27 mouse cellular contexts compared by ENCODE assay signal in the genomic region with DNA sequence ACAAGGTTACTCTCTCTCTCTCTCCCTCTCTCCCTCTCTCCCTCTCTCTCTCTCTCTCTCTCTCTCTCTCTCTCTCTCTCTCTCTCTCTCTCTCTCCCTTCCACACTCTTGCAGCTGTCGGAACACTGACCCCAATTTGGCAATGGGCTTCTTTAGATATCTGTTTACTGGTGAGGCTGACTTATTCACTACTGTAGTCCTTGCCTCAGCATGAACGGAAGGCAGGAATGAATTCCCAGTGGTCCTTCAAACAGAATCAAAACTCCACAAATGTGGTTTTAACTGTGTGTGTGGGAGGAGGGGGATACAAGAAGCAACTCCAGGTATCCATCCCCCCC.
DNase-seq lines count a peak whose midpoint lies in the region; ATAC-seq and TF ChIP-seq lines count a peak whose summit lies in the region.
"Had no signal": no experiment of that assay in that cellular context is flagged by ENCODE, and none has a peak within 500 bp of the region (broad histone marks: within the 10 kb centered on the region; RNA-seq: fewer than 3 reads in every experiment).

No protein-coding gene starts in this region.

- no peak overlapping the region for H3K4me2 ChIP-seq in heart, embryonic 13.5 days
- no peak overlapping the region for H3K4me2 ChIP-seq in heart, embryonic 11.5 days
- H3K4me2 ChIP-seq in midbrain, postnatal 0 days (ENCODE audit: low read depth, low read length, poor library complexity, severe bottlenecking) = no peak overlapping the region
- H3K4me2 ChIP-seq in forebrain, embryonic 14.5 days (ENCODE audit: low read length) = no peak overlapping the region
- H3K4me2 ChIP-seq: embryonic facial prominence, embryonic 12.5 days; heart, embryonic 12.5 days; liver, embryonic 12.5 days; midbrain, embryonic 13.5 days; neural tube, embryonic 15.5 days had no signal

- H3K9me3 ChIP-seq in heart, embryonic 13.5 days = no peaks in the 10 kb centered on the region
- H3K9me3 ChIP-seq in heart, embryonic 11.5 days (replicated peaks; ENCODE audit: control insufficient read depth, low read length) = no peaks in the 10 kb centered on the region
- H3K9me3 ChIP-seq in midbrain, embryonic 10.5 days (replicated peaks) = no peaks in the 10 kb centered on the region
- H3K9me3 ChIP-seq in midbrain, postnatal 0 days (ENCODE audit: low read length) = no peaks in the 10 kb centered on the region
- H3K9me3 ChIP-seq in forebrain, embryonic 14.5 days (replicated peaks; ENCODE audit: control insufficient read depth, low read length) = no peaks in the 10 kb centered on the region
- H3K9me3 ChIP-seq: embryonic facial prominence, embryonic 12.5 days; forebrain, embryonic 10.5 days; heart, embryonic 12.5 days; liver, embryonic 12.5 days; megakaryocyte, embryonic 14.5 days; midbrain, embryonic 13.5 days; neural tube, embryonic 15.5 days had no signal

- no peaks in the 10 kb centered on the region for H3K36me3 ChIP-seq in heart, embryonic 13.5 days
- H3K36me3 ChIP-seq in heart, embryonic 11.5 days (ENCODE audit: control insufficient read depth, insufficient read depth, low read length) = no peaks in the 10 kb centered on the region
- no peaks in the 10 kb centered on the region for H3K36me3 ChIP-seq in midbrain, embryonic 10.5 days
- no peaks in the 10 kb centered on the region for H3K36me3 ChIP-seq in midbrain, postnatal 0 days (ENCODE audit: insufficient read depth, low read length)
- H3K36me3 ChIP-seq in forebrain, embryonic 14.5 days (ENCODE audit: control insufficient read depth, insufficient read depth, low read length) = no peaks in the 10 kb centered on the region
- H3K36me3 ChIP-seq: embryonic facial prominence, embryonic 12.5 days; forebrain, embryonic 10.5 days; heart, embryonic 12.5 days; liver, embryonic 12.5 days; midbrain, embryonic 13.5 days; neural tube, embryonic 15.5 days had no signal

- H3K4me3 ChIP-seq in heart, embryonic 13.5 days = no peak overlapping the region
- H3K4me3 ChIP-seq in heart, embryonic 11.5 days (ENCODE audit: low read depth, low read length) = no peak overlapping the region
- no peak overlapping the region for H3K4me3 ChIP-seq in midbrain, embryonic 10.5 days
- no peak overlapping the region for H3K4me3 ChIP-seq in midbrain, postnatal 0 days (ENCODE audit: low read depth, low read length)
- no peak overlapping the region for H3K4me3 ChIP-seq in brown adipose tissue, adult 24 weeks (ENCODE audit: insufficient read depth, low read depth, low read length)
- no peak overlapping the region for H3K4me3 ChIP-seq in forebrain, embryonic 14.5 days (ENCODE audit: low read depth, low read length)
- no peak overlapping the region for H3K4me3 ChIP-seq in left cerebral cortex, adult 2 months
- H3K4me3 ChIP-seq: embryonic facial prominence, embryonic 12.5 days; forebrain, embryonic 10.5 days; heart, embryonic 12.5 days; liver, embryonic 12.5 days; midbrain, embryonic 13.5 days; neural tube, embryonic 15.5 days had no signal

- DNase-seq in midbrain, embryonic 10.5 days (ENCODE audit: low spot score) = no peak
- DNase-seq in midbrain, postnatal 0 days (ENCODE audit: low spot score) = no peak
- no peak for DNase-seq in forebrain, embryonic 14.5 days (ENCODE audit: low spot score)
- DNase-seq in left cerebral cortex, adult 2 months (ENCODE audit: extremely low spot score in 1 of 2, low spot score in 2 of 2) = no peak
- DNase-seq: cerebellum, adult 11 months; cerebellum, adult 9-10 months; cerebellum, postnatal 36 days; gastrocnemius, postnatal 10 days; heart, postnatal 14 days; kidney, adult 18-20 months; kidney, postnatal 4 days; left cerebral cortex, postnatal 4 days; liver, postnatal 0 days; lung, postnatal 4 days; right cerebral cortex, postnatal 25 days; spleen, adult 18-20 months had no signal

- H3K9ac ChIP-seq in heart, embryonic 13.5 days = 0 out of 2 replicates have a peak overlapping the region, but pooled peaks have one; percentile 28
- H3K9ac ChIP-seq in heart, embryonic 11.5 days (ENCODE audit: low read depth, low read length) = no peak overlapping the region
- no peak overlapping the region for H3K9ac ChIP-seq in midbrain, postnatal 0 days (replicated peaks; ENCODE audit: low read length, poor library complexity, severe bottlenecking)
- no peak overlapping the region for H3K9ac ChIP-seq in forebrain, embryonic 14.5 days (ENCODE audit: low read length)
- H3K9ac ChIP-seq: embryonic facial prominence, embryonic 12.5 days; heart, embryonic 12.5 days; liver, embryonic 12.5 days; liver, postnatal 0 days; midbrain, embryonic 13.5 days; neural tube, embryonic 15.5 days had no signal

- peaks cover 90% of the 10 kb centered on the region for H3K4me1 ChIP-seq in heart, embryonic 13.5 days
- peaks cover 43% of the 10 kb centered on the region for H3K4me1 ChIP-seq in heart, embryonic 11.5 days (ENCODE audit: control insufficient read depth, insufficient read depth, low read length)
- H3K4me1 ChIP-seq in midbrain, embryonic 10.5 days = peaks cover 79% of the 10 kb centered on the region
- H3K4me1 ChIP-seq in midbrain, postnatal 0 days (ENCODE audit: insufficient read depth, low read length) = peaks cover under 1% of the 10 kb centered on the region; the same call in 1 of the 2 replicates
- H3K4me1 ChIP-seq in brown adipose tissue, adult 24 weeks (ENCODE audit: control insufficient read depth, insufficient read depth, insufficient read length, low read length) = peaks cover 34% of the 10 kb centered on the region
- H3K4me1 ChIP-seq in forebrain, embryonic 14.5 days (ENCODE audit: control insufficient read depth, insufficient read depth, low read length) = peaks cover 12% of the 10 kb centered on the region

- WGBS in heart, embryonic 13.5 days = 39% methylated on average over 2 of the region's 2 CpGs
- 51% methylated on average over 2 of the region's 2 CpGs for WGBS in heart, embryonic 11.5 days (ENCODE audit: insufficient replicate concordance)
- 63% methylated on average over 2 of the region's 2 CpGs for WGBS in midbrain, embryonic 10.5 days
- WGBS in midbrain, postnatal 0 days = 72% methylated on average over 2 of the region's 2 CpGs
- 78% methylated on average over 2 of the region's 2 CpGs for WGBS in forebrain, embryonic 14.5 days

- no peak for TF ChIP-seq CTCF in midbrain, postnatal 0 days (IDR thresholded peaks at IDR 0.05)
- no peak for TF ChIP-seq CTCF in left cerebral cortex, adult 2 months (IDR thresholded peaks at IDR 0.05)

- intact Hi-C loops in left cerebral cortex, adult 2 months (cut with DNase I) = no loop called here

- ATAC-seq in heart, embryonic 13.5 days (ENCODE audit: extremely low read depth, insufficient number of reproducible peaks, low FRiP score, low TSS enrichment) = no peak
- ATAC-seq in heart, embryonic 11.5 days (replicated peaks; ENCODE audit: insufficient number of reproducible peaks, low FRiP score, low TSS enrichment) = no peak
- no peak for ATAC-seq in midbrain, postnatal 0 days (ENCODE audit: low FRiP score)
- ATAC-seq in forebrain, embryonic 14.5 days = no peak
- ATAC-seq: forebrain, embryonic 16.5 days; liver, embryonic 12.5 days; midbrain, embryonic 13.5 days had no signal

- no peaks in the 10 kb centered on the region for H3K27me3 ChIP-seq in heart, embryonic 13.5 days (replicated peaks)
- no peaks in the 10 kb centered on the region for H3K27me3 ChIP-seq in heart, embryonic 11.5 days (ENCODE audit: control insufficient read depth, insufficient read depth, low read length)
- H3K27me3 ChIP-seq in midbrain, embryonic 10.5 days (ENCODE audit: low read depth, poor library complexity, severe bottlenecking) = no peaks in the 10 kb centered on the region
- no peaks in the 10 kb centered on the region for H3K27me3 ChIP-seq in midbrain, postnatal 0 days (ENCODE audit: insufficient read depth, low read length)
- H3K27me3 ChIP-seq in forebrain, embryonic 14.5 days (replicated peaks; ENCODE audit: control insufficient read depth, insufficient read depth, low read length) = no peaks in the 10 kb centered on the region
- H3K27me3 ChIP-seq: embryonic facial prominence, embryonic 12.5 days; heart, embryonic 12.5 days; liver, embryonic 12.5 days; megakaryocyte, embryonic 14.5 days; midbrain, embryonic 13.5 days; neural tube, embryonic 15.5 days had no signal

- H3K27ac ChIP-seq in heart, embryonic 13.5 days (replicated peaks) = 0 out of 2 replicates have a peak overlapping the region, but pooled peaks have one; percentile 10
- no peak overlapping the region for H3K27ac ChIP-seq in heart, embryonic 11.5 days (ENCODE audit: low read depth, low read length)
- peak overlapping the region; percentile 42; the same call in 1 of the 2 replicates for H3K27ac ChIP-seq in midbrain, embryonic 10.5 days (replicated peaks)
- H3K27ac ChIP-seq in midbrain, postnatal 0 days (ENCODE audit: low read depth, low read length) = no peak overlapping the region
- H3K27ac ChIP-seq in brown adipose tissue, adult 24 weeks (replicated peaks; ENCODE audit: low read depth, low read length) = peak overlapping the region; percentile 94
- H3K27ac ChIP-seq in forebrain, embryonic 14.5 days (ENCODE audit: low read depth, low read length) = no peak overlapping the region
- no peak overlapping the region for H3K27ac ChIP-seq in left cerebral cortex, adult 2 months
- H3K27ac ChIP-seq: forebrain, embryonic 10.5 days; liver, embryonic 12.5 days; midbrain, embryonic 13.5 days; neural tube, embryonic 15.5 days had no signal

Comparison
In these comparisons a context has a peak if more than half of its experiments do, and no peak if none do; other contexts are left out.
1. H3K27ac ChIP-seq: peak in heart, embryonic 13.5 days (single experiment), midbrain, embryonic 10.5 days (single experiment) and brown adipose tissue, adult 24 weeks (single experiment); none in heart, embryonic 11.5 days (single experiment), midbrain, postnatal 0 days (single experiment), forebrain, embryonic 14.5 days (single experiment) and left cerebral cortex, adult 2 months (single experiment).